Mouse (Mus musculus) thymus, postnatal 0 days (tissue): ENCODE data around the gene Gsap. TPM values are rescaled to one million over a fixed set of nuclear protein-coding genes. Genes with fewer than 3 reads are reported as not detected.
"Not testable (repeated sequence)": the region's sequence is repeated elsewhere in the genome, so short reads cannot be mapped to it uniquely, and the experiment has no call there.

Experiments used
- DNase-seq: peaks from one replicate; pipeline ENCODE4 v3.0.0-alpha.2; 2015; ENCODE audit warnings: low spot score
- polyA plus RNA-seq: library from polyadenylated mRNA; unstranded; fragments of >200 nt; fragmentation: Nextera tagmentation; extraction: Ambion mirVana; gene quantifications from 2 replicates; pipeline ENCODE4 v1.2.1, GENCODE M21; 2015

Gene Gsap
- polyA plus RNA-seq, 1 experiment from 2014 or later: 1.9 TPM

GRCm38 (mm10) chr5:21179496-21179895 lies 6.6 kb upstream of the Gsap start:
- DNase-seq: no peak

- DNase-seq: not testable (repeated sequence)
These were observed 3.0 kb upstream of the Gsap start for GRCm38 (mm10) chr5:21183046-21183445.

GRCm38 (mm10) chr5:21186821-21187220 lies 766 bp downstream of the Gsap start:
- peak; percentile 11 for DNase-seq

- DNase-seq: no peak
These were observed 2.4 kb downstream of the Gsap start for GRCm38 (mm10) chr5:21188435-21188834.

- no peak for DNase-seq
These were observed 3.0 kb downstream of the Gsap start for GRCm38 (mm10) chr5:21189036-21189435.

- DNase-seq: no peak
These were observed 3.4 kb downstream of the Gsap start for GRCm38 (mm10) chr5:21189460-21189859.

GRCm38 (mm10) chr5:21203504-21203903 lies 17.4 kb downstream of the Gsap start:
- no peak for DNase-seq

- no peak for DNase-seq
These were observed 18.1 kb downstream of the Gsap start for GRCm38 (mm10) chr5:21204157-21204556.

- no peak for DNase-seq
These were observed 20.0 kb downstream of the Gsap start for GRCm38 (mm10) chr5:21206014-21206413.

GRCm38 (mm10) chr5:21211406-21211805 lies 25.4 kb downstream of the Gsap start:
- no peak for DNase-seq

- no peak for DNase-seq
These were observed 26.9 kb downstream of the Gsap start for GRCm38 (mm10) chr5:21212933-21213332.

- DNase-seq: peak; percentile 27
These were observed 27.7 kb downstream of the Gsap start for GRCm38 (mm10) chr5:21213801-21214200.

GRCm38 (mm10) chr5:21217453-21218294 lies 31.6 kb downstream of the Gsap start:
- no peak for DNase-seq

- no peak for DNase-seq
These were observed 46.8 kb downstream of the Gsap start for GRCm38 (mm10) chr5:21232876-21233275.

GRCm38 (mm10) chr5:21244575-21244974 lies 58.5 kb downstream of the Gsap start:
- no peak for DNase-seq

- no peak for DNase-seq
These were observed 59.2 kb downstream of the Gsap start for GRCm38 (mm10) chr5:21245241-21245640.

GRCm38 (mm10) chr5:21246794-21247193 lies 60.7 kb downstream of the Gsap start:
- DNase-seq: no peak

GRCm38 (mm10) chr5:21247916-21248315 lies 61.9 kb downstream of the Gsap start:
- DNase-seq: no peak

GRCm38 (mm10) chr5:21248834-21249233 lies 62.8 kb downstream of the Gsap start:
- no peak for DNase-seq

- no peak for DNase-seq
These were observed 68.9 kb downstream of the Gsap start for GRCm38 (mm10) chr5:21254731-21255525.

GRCm38 (mm10) chr5:21255551-21256132 lies 69.6 kb downstream of the Gsap start:
- DNase-seq: peak; percentile 40

GRCm38 (mm10) chr5:21257126-21257525 lies 71.1 kb downstream of the Gsap start:
- no peak for DNase-seq
